Mouse (Mus musculus): ENCODE results near the gene Gpr162.

DNA sequence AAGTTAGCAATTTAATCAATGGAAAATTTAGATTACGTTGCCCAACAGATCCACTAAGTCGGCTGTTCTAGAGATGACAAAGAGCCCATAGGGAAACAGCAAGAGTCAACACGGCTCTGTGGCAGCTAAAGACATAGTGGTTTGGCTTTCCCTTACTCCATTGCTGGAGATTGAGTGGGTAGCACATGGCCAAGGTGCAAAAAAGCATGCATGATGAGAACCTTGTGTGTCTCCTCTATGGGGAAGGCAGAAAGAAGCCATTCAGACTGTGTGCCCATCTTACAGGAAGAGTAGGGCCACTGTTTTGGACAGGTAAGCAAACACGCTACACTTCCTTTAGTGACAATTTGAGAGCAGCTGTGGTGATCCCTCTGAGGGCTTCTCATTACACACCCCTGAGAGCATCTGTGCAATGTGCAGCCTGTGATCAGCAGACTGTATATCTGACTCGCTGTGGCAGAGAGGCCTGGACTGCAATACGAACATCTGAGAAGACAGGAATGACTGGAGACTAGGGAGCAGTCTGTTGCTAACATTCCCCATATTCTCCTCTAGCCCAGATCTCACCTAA is 24.9 kb upstream of the Gpr162 start:
- TF ChIP-seq CTCF (conservative IDR thresholded peaks at IDR 0.05; ENCODE audit: low read length) (no peak), NANOG (IDR thresholded peaks at IDR 0.05; ENCODE audit: borderline replicate concordance, low read length) (no peak)

All from E14TG2a.4 (cell line).